In the genomic region with DNA sequence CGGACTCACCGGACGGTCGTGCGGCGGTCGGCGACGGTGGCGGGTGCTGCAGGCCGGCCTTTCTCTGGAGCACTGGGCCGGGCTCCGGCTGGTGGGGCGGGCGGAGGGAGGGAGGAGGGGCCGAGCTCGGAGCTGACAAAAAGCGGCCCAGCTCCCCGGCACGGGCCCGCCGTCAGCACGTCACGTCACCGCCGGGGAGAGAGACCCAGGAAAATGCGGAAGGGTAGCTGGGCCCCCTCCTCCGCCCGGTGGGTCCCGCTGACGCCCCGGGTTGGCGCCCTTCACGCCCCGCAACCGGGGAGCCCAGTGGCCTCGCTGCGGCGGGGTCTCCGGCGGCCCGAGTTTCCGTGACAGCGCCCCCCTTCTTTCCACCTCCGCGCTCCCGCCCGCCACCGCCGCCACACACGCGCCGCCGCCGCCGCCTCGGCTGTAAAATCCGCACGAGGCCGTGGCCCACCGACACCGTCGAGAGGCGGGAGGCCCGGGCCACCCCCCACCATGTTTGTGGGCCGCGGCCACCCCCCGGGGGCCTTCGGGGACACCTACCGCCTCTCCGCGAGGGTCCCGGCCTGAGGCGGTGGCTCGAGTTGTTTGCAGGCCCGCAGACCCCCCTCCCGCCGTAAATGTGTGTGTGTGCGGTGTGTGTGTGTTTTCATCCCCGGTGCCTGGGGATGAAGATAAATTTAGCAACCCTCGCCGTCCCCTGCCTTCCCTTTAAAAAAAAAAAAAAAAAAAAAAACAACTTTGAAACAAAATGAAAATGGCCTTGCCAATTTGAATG, we compare ENCODE assay signal across 8 mouse cellular contexts. TPM values are rescaled to one million over a fixed set of nuclear protein-coding genes. Genes with fewer than 3 reads are reported as not detected.
A peak's percentile ranks its signal among the peaks of the same experiment; 100 is the strongest.
DNase-seq lines count a peak whose midpoint lies in the region; ATAC-seq and TF ChIP-seq lines count a peak whose summit lies in the region.

A gene (minus strand): TSS at position 644 of the 781 bp plus-strand sequence.

- peak within 1 kb of the TSS; percentile 99 for H3K4me3 ChIP-seq in brown adipose tissue, adult 24 weeks (ENCODE audit: insufficient read depth, low read depth, low read length)
- H3K4me3 ChIP-seq in forebrain, embryonic 11.5 days (ENCODE audit: low read depth, low read length), result peak within 1 kb of the TSS; percentile 57
- peak within 1 kb of the TSS; percentile 65 to 92 for H3K4me3 ChIP-seq in heart, embryonic 14.5 days (ENCODE audit: control insufficient read depth in 1 of 2, insufficient read depth in 1 of 2, low read depth in 1 of 2, low read length in 2 of 2)
- H3K4me3 ChIP-seq in liver, embryonic 14.5 days (ENCODE audit: insufficient read depth in 1 of 2, low read depth in 2 of 2, low read length in 2 of 2), result peak within 1 kb of the TSS; percentile 73 to 86
- peak within 1 kb of the TSS; percentile 57 for H3K4me3 ChIP-seq in stomach, embryonic 15.5 days (replicated peaks)

- peak within 1 kb of the TSS; percentile 55 for H3K4me2 ChIP-seq in forebrain, embryonic 11.5 days (ENCODE audit: low read depth, low read length, severe bottlenecking)
- peak within 1 kb of the TSS; percentile 62 for H3K4me2 ChIP-seq in heart, embryonic 14.5 days (ENCODE audit: low read length)
- H3K4me2 ChIP-seq in liver, embryonic 14.5 days (ENCODE audit: low read depth), result peak within 1 kb of the TSS; percentile 75
- peak within 1 kb of the TSS; percentile 45 for H3K4me2 ChIP-seq in stomach, embryonic 15.5 days

- WGBS in forebrain, embryonic 11.5 days, result 17% methylated on average over 50 of the region's 82 CpGs
- WGBS in heart, embryonic 14.5 days, result 18% methylated on average over 59 of the region's 82 CpGs
- 16% methylated on average over 54 of the region's 82 CpGs for WGBS in liver, embryonic 14.5 days (ENCODE audit: insufficient replicate concordance)
- WGBS in stomach, embryonic 15.5 days, result 11% methylated on average over 64 of the region's 82 CpGs

- peak within 1 kb of the TSS; percentile 91 for H3K9ac ChIP-seq in forebrain, embryonic 11.5 days (ENCODE audit: low read length)
- H3K9ac ChIP-seq in heart, embryonic 14.5 days (ENCODE audit: low read length), result peak within 1 kb of the TSS; percentile 93
- peak within 1 kb of the TSS; percentile 86 for H3K9ac ChIP-seq in liver, embryonic 14.5 days (replicated peaks)
- peak within 1 kb of the TSS; percentile 78 for H3K9ac ChIP-seq in stomach, embryonic 15.5 days

- H3K36me3 ChIP-seq in forebrain, embryonic 11.5 days (ENCODE audit: control insufficient read depth, insufficient read depth, low read length), result no peaks in the 10 kb centered on the region
- H3K36me3 ChIP-seq in heart, embryonic 14.5 days (ENCODE audit: control insufficient read depth, insufficient read depth, low read length), result no peaks in the 10 kb centered on the region
- H3K36me3 ChIP-seq in liver, embryonic 14.5 days (replicated peaks; ENCODE audit: control insufficient read depth, insufficient read depth, low read depth), result no peaks in the 10 kb centered on the region
- no peaks in the 10 kb centered on the region for H3K36me3 ChIP-seq in stomach, embryonic 15.5 days

- DNase-seq in CD8-positive naive resting alpha-beta T cell, adult 2 months (ENCODE audit: low read depth in 2 of 2, low spot score in 2 of 2), result peak; percentile 43 to 54
- DNase-seq in forebrain, embryonic 11.5 days (ENCODE audit: low spot score), result peak; percentile 86
- DNase-seq in kidney, postnatal 10 days, result peak; percentile 78
- DNase-seq in liver, embryonic 14.5 days (ENCODE audit: low read depth in 3 of 3, low spot score in 3 of 3), result peak in 2 of 3 experiments; percentile 29 to 38
- DNase-seq in natural killer cell, adult 2 months (ENCODE audit: low spot score in 2 of 2), result peak; percentile 51 to 62

- no peaks in the 10 kb centered on the region for H3K4me1 ChIP-seq in brown adipose tissue, adult 24 weeks (ENCODE audit: control insufficient read depth, insufficient read depth, insufficient read length, low read length)
- no peaks in the 10 kb centered on the region for H3K4me1 ChIP-seq in forebrain, embryonic 11.5 days (replicated peaks; ENCODE audit: control insufficient read depth, insufficient read depth, low read length)
- 0 out of 4 replicates have a peak, but pooled peaks cover 0 to 3% of the 10 kb centered on the region in 2 experiments for H3K4me1 ChIP-seq in heart, embryonic 14.5 days (ENCODE audit: control insufficient read depth in 2 of 2, insufficient read depth in 2 of 2, low read length in 2 of 2)
- H3K4me1 ChIP-seq in liver, embryonic 14.5 days (replicated peaks; ENCODE audit: control insufficient read depth in 2 of 2, insufficient read depth in 2 of 2, low read length in 1 of 2), result peaks cover 0 to 7% of the 10 kb centered on the region in 2 experiments; a peak in 3 of 4 replicates
- no peaks in the 10 kb centered on the region for H3K4me1 ChIP-seq in stomach, embryonic 15.5 days

- ATAC-seq in forebrain, embryonic 11.5 days (replicated peaks; ENCODE audit: low FRiP score), result peak; percentile 89
- ATAC-seq in heart, embryonic 14.5 days (ENCODE audit: insufficient number of reproducible peaks, insufficient read depth, low FRiP score, low read depth), result peak; percentile 78
- ATAC-seq in liver, embryonic 14.5 days (ENCODE audit: insufficient read depth), result peak; percentile 80
- ATAC-seq in stomach, embryonic 15.5 days (ENCODE audit: insufficient read depth, low FRiP score, low read depth), result peak; percentile 79

- H3K27me3 ChIP-seq in forebrain, embryonic 11.5 days (ENCODE audit: control insufficient read depth, insufficient read depth, low read length), result peaks cover 23% of the 10 kb centered on the region
- H3K27me3 ChIP-seq in heart, embryonic 14.5 days (ENCODE audit: control insufficient read depth, insufficient read depth, low read length), result peaks cover 30% of the 10 kb centered on the region
- H3K27me3 ChIP-seq in liver, embryonic 14.5 days (ENCODE audit: control insufficient read depth, insufficient read depth, low read length), result peaks cover 2% of the 10 kb centered on the region; the same call in 1 of the 2 replicates
- H3K27me3 ChIP-seq in stomach, embryonic 15.5 days (replicated peaks), result 0 out of 2 replicates have a peak, but pooled peaks cover 2% of the 10 kb centered on the region

- H3K27ac ChIP-seq in brown adipose tissue, adult 24 weeks (replicated peaks; ENCODE audit: low read depth, low read length), result peak within 1 kb of the TSS; percentile 95
- peak within 1 kb of the TSS; percentile 97 for H3K27ac ChIP-seq in forebrain, embryonic 11.5 days (ENCODE audit: low read depth, low read length)
- H3K27ac ChIP-seq in heart, embryonic 14.5 days (replicated peaks in 1 of 2; ENCODE audit: control insufficient read depth in 1 of 2, insufficient read depth in 1 of 2, low read depth in 2 of 2, low read length in 2 of 2), result peak within 1 kb of the TSS; percentile 97
- H3K27ac ChIP-seq in liver, embryonic 14.5 days, result peak within 1 kb of the TSS; percentile 88
- H3K27ac ChIP-seq in stomach, embryonic 15.5 days, result peak within 1 kb of the TSS; percentile 98

- no peak for TF ChIP-seq EP300 in liver, embryonic 14.5 days (IDR thresholded peaks at IDR 0.05; ENCODE audit: low read depth)

- no peak for TF ChIP-seq CTCF in liver, embryonic 14.5 days (IDR thresholded peaks at IDR 0.05; ENCODE audit: low read depth)

- H3K9me3 ChIP-seq in forebrain, embryonic 11.5 days (ENCODE audit: control insufficient read depth, low read length), result no peaks in the 10 kb centered on the region
- no peaks in the 10 kb centered on the region for H3K9me3 ChIP-seq in heart, embryonic 14.5 days (ENCODE audit: control insufficient read depth, low read length)
- H3K9me3 ChIP-seq in liver, embryonic 14.5 days (ENCODE audit: control insufficient read depth, low read length), result no peaks in the 10 kb centered on the region
- H3K9me3 ChIP-seq in stomach, embryonic 15.5 days, result no peaks in the 10 kb centered on the region

RNA-seq across cellular contexts. Expression of the gene that starts here (rescaled TPM):
- polyA plus RNA-seq in brown adipose tissue, adult 24 weeks (2012; ENCODE audit: insufficient read depth, insufficient read length, missing spikeins), result 7.2 and 10.8 TPM in 2 replicates
- 26.6 and 32.3 TPM in 2 replicates for polyA plus RNA-seq in forebrain, embryonic 11.5 days (2014; fragmentation: Nextera tagmentation; extraction: Ambion mirVana)
- polyA plus RNA-seq in heart, embryonic 14.5 days (2014; fragmentation: Nextera tagmentation; extraction: Ambion mirVana), result 23.7 and 28.2 TPM in 2 replicates
- polyA plus RNA-seq in liver, embryonic 14.5 days (2012; rRNA removed), result 2.6 and 4.1 TPM in 2 replicates
- 12.9 and 13.8 TPM in 2 replicates for polyA plus RNA-seq in liver, embryonic 14.5 days (2014; fragmentation: Nextera tagmentation; extraction: Ambion mirVana)
- polyA plus RNA-seq in stomach, embryonic 15.5 days (2015; fragmentation: Nextera tagmentation; extraction: Ambion mirVana), result 26.5 and 31.0 TPM in 2 replicates

Comparison
In these comparisons a context has a peak if more than half of its experiments do, and no peak if none do; other contexts are left out.
1. Peak in every context shown above with its lines: DNase-seq, ATAC-seq, H3K4me3 ChIP-seq and H3K27ac ChIP-seq.
2. DNase-seq: peak in every context shown above with its lines; median percentile 86 in forebrain, embryonic 11.5 days; 78 in kidney, postnatal 10 days; 56 in natural killer cell, adult 2 months; 48 in CD8-positive naive resting alpha-beta T cell, adult 2 months; 34 in liver, embryonic 14.5 days.